Mouse (Mus musculus): ENCODE results near the gene Dcp1a. TPM values are rescaled to one million over a fixed set of nuclear protein-coding genes. Genes with fewer than 3 reads are reported as not detected.

Gene Dcp1a
- 67.4 and 71.4 TPM in 2 replicates for polyA plus RNA-seq (2012; ENCODE audit: low replicate concordance)

GRCm38 (mm10) chr14:30479361-30479948 is at the start of gene Dcp1a:
Gene Dcp1a, plus strand, starts transcription at chr14:30479535.

GRCm38 (mm10) chr14:30491342-30491741 is 12.0 kb downstream of the Dcp1a start, which contains the start of gene Cacna1d:
Gene Cacna1d, minus strand, starts transcription at chr14:30491455.

GRCm38 (mm10) chr14:30548131-30548720 is 68.9 kb downstream of the Dcp1a start, which contains the start of gene Tkt:
Gene Tkt, plus strand, starts transcription at chr14:30548359.

Other genes with a start within 250 kb of the Dcp1a start
- 0.21 and 0.51 TPM in 2 replicates for gene Cacna1d, start 11.9 kb downstream of the Dcp1a start, polyA plus RNA-seq (2012; ENCODE audit: low replicate concordance)
- 177 and 698 TPM in 2 replicates for gene Tkt, start 68.8 kb downstream of the Dcp1a start, polyA plus RNA-seq (2012; ENCODE audit: low replicate concordance)
- gene Prkcd, start 146.7 kb downstream of the Dcp1a start, polyA plus RNA-seq (2012; ENCODE audit: low replicate concordance) = 32.7 and 48.8 TPM in 2 replicates
- 0.72 and 4.9 TPM in 2 replicates for gene Rft1, start 174.8 kb downstream of the Dcp1a start, polyA plus RNA-seq (2012; ENCODE audit: low replicate concordance)
- gene Sfmbt1, start 235.3 kb downstream of the Dcp1a start, polyA plus RNA-seq (2012; ENCODE audit: low replicate concordance) = 1.1 and 2.0 TPM in 2 replicates